Mouse (Mus musculus) liver, embryonic 11.5 days (tissue): ENCODE data around the gene Wdr5. TPM values are rescaled to one million over a fixed set of nuclear protein-coding genes. Genes with fewer than 3 reads are reported as not detected.
"Not testable (repeated sequence)": the region's sequence is repeated elsewhere in the genome, so short reads cannot be mapped to it uniquely, and the experiment has no call there.

Experiments
- ATAC-seq: fragments of 200-750 bp; cut with Nextera tagmentation; replicated peaks from 2 replicates; pipeline ENCODE4 v1.8.0; 2017; ENCODE audit warnings: moderate number of reproducible peaks, mild to moderate bottlenecking, moderate TSS enrichment, moderate library complexity; ENCODE audit not compliant: low FRiP score
- DNase-seq: peaks from one replicate; pipeline ENCODE4 v3.0.0-alpha.2; 2017; ENCODE audit warnings: low spot score
- H3K27ac ChIP-seq: fragments of 300-500 bp; sonication (generic); 2 replicates; pipeline ENCODE4 v1.5.1; 2014; ENCODE audit warnings: mild to moderate bottlenecking, low read depth, low read length, control low read depth
- H3K27me3 ChIP-seq: fragments of 300-500 bp; sonication (generic); replicated peaks from 2 replicates; pipeline ENCODE4 v1.6.1; 2014; ENCODE audit warnings: low read length, mixed read lengths; ENCODE audit not compliant: control insufficient read depth, insufficient read depth
- H3K36me3 ChIP-seq: fragments of 300-500 bp; sonication (generic); 2 replicates; pipeline ENCODE4 v1.6.1; 2014; ENCODE audit warnings: mild to moderate bottlenecking, low read length, moderate library complexity, mixed read lengths; ENCODE audit not compliant: control insufficient read depth, insufficient read depth
- H3K4me1 ChIP-seq: fragments of 300-500 bp; sonication (generic); replicated peaks from 2 replicates; pipeline ENCODE4 v1.6.1; 2014; ENCODE audit warnings: low read length, mixed read lengths; ENCODE audit not compliant: control insufficient read depth, insufficient read depth
- H3K4me2 ChIP-seq: fragments of 300-500 bp; sonication (generic); 2 replicates; pipeline ENCODE4 v1.6.1; 2014; ENCODE audit warnings: mild to moderate bottlenecking, control low read depth, moderate library complexity
- H3K4me3 ChIP-seq: fragments of 300-500 bp; sonication (generic); 2 replicates; pipeline ENCODE4 v1.5.1; 2014; ENCODE audit warnings: low read depth, low read length, control low read depth
- H3K9ac ChIP-seq: fragments of 300-500 bp; sonication (generic); 2 replicates; pipeline ENCODE4 v1.6.1; 2014; ENCODE audit warnings: low read depth, low read length, control low read depth
- H3K9me3 ChIP-seq: fragments of 300-500 bp; sonication (generic); 2 replicates; pipeline ENCODE4 v1.6.1; 2016; ENCODE audit warnings: low read length, inconsistent platforms, mixed read lengths; ENCODE audit not compliant: control insufficient read depth
- WGBS: fragments of 180-500 bp; shearing (Covaris S2); extraction: QIAGEN DNeasy Blood & Tissue Kit; methylation state at CpG from one replicate; pipeline ENCODE4 v1.1.7; 2014; 5-methylcytosine and 5-hydroxymethylcytosine counted together
- polyA plus RNA-seq: library from polyadenylated mRNA; unstranded; fragments of >200 nt; fragmentation: Nextera tagmentation; extraction: Ambion mirVana; gene quantifications from 2 replicates; pipeline ENCODE4 v1.2.1, GENCODE M21; 2014

The Wdr5 gene
- polyA plus RNA-seq, 1 experiment from 2014 or later = 76.7 TPM

DNA sequence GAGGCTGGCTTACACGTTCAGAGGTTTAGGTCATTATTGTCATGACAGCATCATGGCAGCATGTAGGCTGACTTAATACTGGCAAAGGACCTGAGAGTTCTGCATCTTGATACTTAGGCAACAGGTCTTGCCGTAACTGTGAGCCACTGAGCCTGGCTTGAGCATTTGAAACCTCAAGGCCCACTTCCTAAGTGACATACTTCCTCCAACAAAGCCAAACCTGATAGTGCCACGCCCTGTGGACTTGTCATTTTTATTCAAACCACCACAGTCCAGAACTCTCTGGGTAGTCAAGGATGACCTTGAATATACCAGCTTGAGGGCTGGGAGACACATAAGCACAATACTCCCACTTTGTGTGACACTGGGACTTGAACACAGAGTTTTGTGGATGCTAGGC is 2.0 kb upstream of the Wdr5 start:
- H3K4me1 ChIP-seq = peaks cover 31% of the 10 kb centered on the region
- no peak for ATAC-seq

GRCm38 (mm10) chr2:27513861-27514260 is 1.1 kb upstream of the Wdr5 start:
- Histone ChIP-seq H3K9me3 (peaks cover 3% of the 10 kb centered on the region; the same call in 1 of the 2 replicates), H3K36me3 (peaks cover 3% of the 10 kb centered on the region; the same call in 1 of the 2 replicates), H3K9ac (peak overlapping the region; percentile 95), H3K4me2 (peak overlapping the region; percentile 78), H3K27ac (peak overlapping the region; percentile 82), H3K4me1 (peaks cover 24% of the 10 kb centered on the region), H3K27me3 (no peaks in the 10 kb centered on the region), H3K4me3 (peak overlapping the region; percentile 93)
- DNase-seq (no peak), ATAC-seq (no peak)
- 60% methylated on average over 5 of the region's 5 CpGs for WGBS

More for the DNA sequence above, 2.0 kb upstream of the Wdr5 start:
- H3K9me3 ChIP-seq = peaks cover 3% of the 10 kb centered on the region; the same call in 1 of the 2 replicates
- no peak overlapping the region for H3K4me3 ChIP-seq
- no peak overlapping the region for H3K27ac ChIP-seq
- no peak for DNase-seq
- H3K27me3 ChIP-seq = no peaks in the 10 kb centered on the region
- H3K9ac ChIP-seq = no peak overlapping the region
- WGBS = 85% methylated on average over 3 of the region's 3 CpGs
- H3K4me2 ChIP-seq = no peak overlapping the region
- H3K36me3 ChIP-seq = no peaks in the 10 kb centered on the region

DNA sequence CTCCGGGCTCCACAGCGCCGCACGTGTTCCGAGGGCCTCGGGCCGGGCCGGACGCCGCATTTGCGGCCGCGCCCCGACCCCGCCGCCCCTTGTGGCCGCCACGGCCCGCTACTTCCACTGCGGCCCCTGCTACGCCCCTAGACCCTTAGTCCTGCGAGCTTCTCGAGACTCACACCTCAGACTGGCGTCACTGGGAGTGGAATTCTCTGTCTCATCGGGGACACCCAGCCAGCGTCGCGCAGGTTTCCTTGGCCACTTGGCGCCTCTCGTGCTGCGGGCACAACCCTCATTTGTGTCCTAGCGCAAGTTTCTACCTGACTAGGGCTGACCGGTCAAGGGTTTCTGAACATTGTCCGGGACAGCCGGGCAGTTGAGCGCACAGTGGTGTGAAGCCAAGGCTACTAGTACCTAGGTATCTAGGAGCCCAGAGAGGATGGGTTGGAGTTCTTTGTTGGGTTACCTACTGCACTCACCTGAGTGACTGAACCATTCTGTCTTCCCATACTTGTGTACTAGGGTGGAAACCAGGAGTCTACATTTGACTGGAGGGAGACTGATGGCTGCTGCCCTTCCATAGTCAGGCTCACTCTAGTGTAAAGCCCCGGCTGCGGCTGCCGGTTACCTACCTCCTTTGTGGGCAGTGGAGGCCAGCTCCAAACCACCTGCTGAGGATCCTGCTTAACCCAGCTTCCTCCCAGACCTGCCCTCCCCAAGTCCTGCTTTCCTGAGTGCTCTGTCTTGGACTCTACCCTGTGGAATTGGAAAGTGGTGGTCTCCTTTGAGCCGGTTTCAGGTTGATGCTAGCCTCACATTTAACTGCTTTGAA is 597 bp downstream of the Wdr5 start:
- H3K36me3 ChIP-seq = peaks cover 15% of the 10 kb centered on the region

GRCm38 (mm10) chr2:27516289-27516688 is 1.3 kb downstream of the Wdr5 start:
- ATAC-seq = no peak
- 20% methylated on average over 1 of the region's 1 CpGs for WGBS
- H3K4me2 ChIP-seq = peak overlapping the region; percentile 78
- no peak overlapping the region for H3K27ac ChIP-seq
- peaks cover 24% of the 10 kb centered on the region for H3K4me1 ChIP-seq
- H3K27me3 ChIP-seq = no peaks in the 10 kb centered on the region
- DNase-seq = no peak
- peaks cover 3% of the 10 kb centered on the region; the same call in 1 of the 2 replicates for H3K9me3 ChIP-seq
- peaks cover 21% of the 10 kb centered on the region for H3K36me3 ChIP-seq
- H3K9ac ChIP-seq = peak overlapping the region; percentile 95
- peak overlapping the region; percentile 93 for H3K4me3 ChIP-seq

More for the DNA sequence above, 597 bp downstream of the Wdr5 start:
- Histone ChIP-seq H3K4me2 (peak overlapping the region; percentile 78), H3K4me3 (peak overlapping the region; percentile 93), H3K27me3 (no peaks in the 10 kb centered on the region), H3K9me3 (peaks cover 3% of the 10 kb centered on the region; the same call in 1 of the 2 replicates), H3K4me1 (peaks cover 24% of the 10 kb centered on the region), H3K27ac (peak overlapping the region; percentile 82), H3K9ac (peak overlapping the region; percentile 95)
- WGBS = under 1% methylated on average over 40 of the region's 40 CpGs
- ATAC-seq (peak; percentile 37), DNase-seq (peak; percentile 57)

- peaks cover 31% of the 10 kb centered on the region for H3K36me3 ChIP-seq
Observed at GRCm38 (mm10) chr2:27518283-27518682, 3.3 kb downstream of the Wdr5 start.

GRCm38 (mm10) chr2:27538455-27539330 is 23.7 kb downstream of the Wdr5 start:
- H3K9ac ChIP-seq, DNase-seq, H3K9me3 ChIP-seq, H3K4me3 ChIP-seq, H3K27me3 ChIP-seq, H3K27ac ChIP-seq, ATAC-seq, H3K4me1 ChIP-seq: not testable (repeated sequence)
- Histone ChIP-seq H3K4me2 (peak overlapping the region; percentile 2; the same call in 1 of the 2 replicates), H3K36me3 (peaks cover 20% of the 10 kb centered on the region)
- WGBS = 63% methylated on average over 5 of the region's 5 CpGs

More at GRCm38 (mm10) chr2:27518283-27518682, 3.3 kb downstream of the Wdr5 start:
- DNase-seq (no peak), ATAC-seq (no peak)
- H3K4me3 ChIP-seq = no peak overlapping the region
- WGBS = 91% methylated on average over 3 of the region's 3 CpGs
- H3K9me3 ChIP-seq = no peaks in the 10 kb centered on the region
- peaks cover 24% of the 10 kb centered on the region for H3K4me1 ChIP-seq
- no peaks in the 10 kb centered on the region for H3K27me3 ChIP-seq
- no peak overlapping the region for H3K4me2 ChIP-seq
- H3K9ac ChIP-seq = no peak overlapping the region
- no peak overlapping the region for H3K27ac ChIP-seq

GRCm38 (mm10) chr2:27539336-27539735 is 24.4 kb downstream of the Wdr5 start:
- Histone ChIP-seq H3K9ac (no peak overlapping the region), H3K4me2 (peak overlapping the region; percentile 2), H3K27me3 (no peaks in the 10 kb centered on the region), H3K9me3 (no peaks in the 10 kb centered on the region), H3K4me3 (no peak overlapping the region), H3K27ac (no peak overlapping the region), H3K4me1 (peaks cover 8% of the 10 kb centered on the region; the same call in 1 of the 2 replicates), H3K36me3 (peaks cover 13% of the 10 kb centered on the region)
- DNase-seq (no peak), ATAC-seq (no peak)
- 20% methylated on average over 5 of the region's 5 CpGs for WGBS

GRCm38 (mm10) chr2:27539772-27540514 is 25.0 kb downstream of the Wdr5 start:
- Histone ChIP-seq H3K27ac (peak overlapping the region; percentile 83), H3K9me3 (no peaks in the 10 kb centered on the region), H3K9ac (peak overlapping the region; percentile 71), H3K4me3 (peak overlapping the region; percentile 54), H3K4me1 (peaks cover 8% of the 10 kb centered on the region; the same call in 1 of the 2 replicates), H3K27me3 (no peaks in the 10 kb centered on the region), H3K4me2 (peak overlapping the region; percentile 83), H3K36me3 (peaks cover 8% of the 10 kb centered on the region)
- WGBS = under 1% methylated on average over 46 of the region's 46 CpGs
- DNase-seq (peak; percentile 91), ATAC-seq (peak; percentile 96)
